Mouse (Mus musculus): ENCODE measurements at regions not wholly inside any gene's neighbourhood (a gene's known extent, or its start where the extent isn't known, plus 50 kb on each side); places are given as distances from the start of the nearest gene placed in this dataset.

GRCm38 (mm10) chr10:118501571-118501970 lies 60.7 kb downstream of the Ifng start:
- no peak for DNase-seq (ENCODE audit: low spot score)

DNA sequence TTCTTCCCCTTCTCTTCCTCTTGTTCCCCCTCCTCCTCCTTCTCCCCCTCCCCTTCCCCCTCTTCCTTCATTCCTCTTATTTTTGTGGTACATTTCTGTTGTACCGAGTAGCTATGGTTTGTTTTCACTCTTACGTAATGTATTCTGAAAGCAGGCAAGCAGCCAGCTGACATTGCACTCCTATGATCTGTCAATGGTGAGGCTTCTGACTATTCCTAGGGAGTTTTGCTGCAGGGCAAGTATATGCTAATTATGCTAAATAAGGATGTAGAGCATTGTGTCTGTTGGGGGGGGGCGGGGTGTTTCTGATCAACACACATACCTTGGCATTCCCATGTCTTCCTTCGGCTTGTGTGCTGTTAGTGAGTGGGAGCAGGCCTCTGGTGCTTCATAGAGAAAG lies 64.0 kb downstream of the Ifng start:
- DNase-seq (ENCODE audit: low spot score): no peak

- DNase-seq (ENCODE audit: low spot score): no peak
These were observed 65.3 kb downstream of the Ifng start for GRCm38 (mm10) chr10:118506154-118506553.

- no peak for DNase-seq (ENCODE audit: low spot score)
These were observed 66.8 kb downstream of the Ifng start for GRCm38 (mm10) chr10:118507630-118508029.

DNA sequence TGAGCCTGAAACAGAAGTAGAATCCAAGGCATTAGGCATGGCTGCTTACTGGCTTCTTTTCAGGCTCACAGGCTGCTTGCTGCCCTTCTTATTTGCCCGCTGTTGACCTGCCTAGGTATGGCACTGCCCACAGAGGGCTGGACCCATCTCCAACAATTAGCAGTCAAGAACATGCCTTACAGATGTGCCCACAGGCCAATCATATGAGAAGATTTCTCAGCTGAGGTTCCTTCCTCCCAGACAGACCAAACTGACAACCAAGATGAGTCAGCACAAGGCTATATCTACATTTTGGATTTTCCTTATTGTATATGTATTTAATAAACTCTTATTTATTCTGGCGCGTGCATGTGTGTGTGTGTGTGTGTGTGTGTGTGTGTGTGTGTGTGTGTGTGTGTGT lies 76.0 kb downstream of the Ifng start:
- DNase-seq (ENCODE audit: low spot score): no peak

DNA sequence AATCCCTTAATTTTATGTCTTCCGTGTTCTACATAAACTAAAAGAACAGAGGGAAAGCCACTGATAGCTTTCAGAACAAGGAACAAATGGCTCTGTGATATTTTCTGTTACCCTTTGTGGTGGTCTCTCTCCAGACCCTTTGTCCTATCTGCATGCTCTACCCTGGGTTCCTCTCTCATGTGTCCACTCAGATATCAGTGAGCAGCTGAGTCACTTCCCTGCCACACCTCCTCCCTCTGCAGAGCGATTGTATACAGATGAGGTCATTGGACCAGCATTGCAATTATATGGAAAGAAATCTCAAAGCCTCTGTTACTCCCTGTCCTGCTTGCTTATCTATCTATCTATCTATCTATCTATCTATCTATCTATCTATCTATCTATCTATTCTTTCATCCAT lies 77.1 kb downstream of the Ifng start:
- no peak for DNase-seq (ENCODE audit: low spot score)

- no peak for DNase-seq (ENCODE audit: low spot score)
These were observed 105.1 kb downstream of the Ifng start for GRCm38 (mm10) chr10:118545966-118546365.

DNA sequence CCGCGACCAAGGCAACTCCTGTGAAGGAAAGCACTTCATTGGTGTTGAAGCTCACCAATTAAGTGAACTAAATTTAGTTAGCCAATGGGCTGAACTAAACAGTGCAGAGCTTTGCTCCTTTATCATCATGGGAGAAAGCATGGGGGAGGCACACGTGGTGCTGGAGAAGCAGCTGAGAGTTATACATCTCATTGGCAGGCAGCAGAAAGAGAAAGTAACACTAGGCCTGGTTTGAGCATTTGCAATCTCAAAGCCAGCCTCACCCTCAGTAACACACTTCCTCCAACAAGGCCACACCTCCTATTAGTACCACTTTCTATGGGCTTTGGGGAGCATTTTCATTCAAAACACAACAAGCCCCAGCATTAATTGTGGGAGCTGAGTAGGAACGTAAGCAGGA lies 109.4 kb downstream of the Ifng start:
- no peak for DNase-seq (ENCODE audit: low spot score)

DNA sequence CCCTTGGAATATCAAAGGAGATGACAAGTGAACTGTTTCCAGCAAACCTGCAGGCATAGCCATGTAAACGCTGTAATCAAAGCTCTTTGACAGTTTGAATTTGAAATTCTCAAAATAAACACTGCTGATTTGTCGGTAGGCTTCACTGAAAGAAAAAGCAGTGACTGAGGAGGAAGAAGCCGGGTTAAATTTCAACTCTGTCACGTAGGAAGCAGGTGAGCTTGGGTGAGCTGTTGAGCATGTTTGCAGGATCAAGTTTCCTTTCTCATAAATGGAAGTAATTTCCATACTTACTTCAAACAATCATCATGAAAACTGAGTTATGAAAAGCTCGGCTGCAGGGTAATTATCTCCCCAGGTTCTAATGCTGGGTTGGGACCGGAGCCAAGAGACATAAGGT lies 118.0 kb downstream of the Ifng start:
- no peak for DNase-seq (ENCODE audit: low spot score)

DNA sequence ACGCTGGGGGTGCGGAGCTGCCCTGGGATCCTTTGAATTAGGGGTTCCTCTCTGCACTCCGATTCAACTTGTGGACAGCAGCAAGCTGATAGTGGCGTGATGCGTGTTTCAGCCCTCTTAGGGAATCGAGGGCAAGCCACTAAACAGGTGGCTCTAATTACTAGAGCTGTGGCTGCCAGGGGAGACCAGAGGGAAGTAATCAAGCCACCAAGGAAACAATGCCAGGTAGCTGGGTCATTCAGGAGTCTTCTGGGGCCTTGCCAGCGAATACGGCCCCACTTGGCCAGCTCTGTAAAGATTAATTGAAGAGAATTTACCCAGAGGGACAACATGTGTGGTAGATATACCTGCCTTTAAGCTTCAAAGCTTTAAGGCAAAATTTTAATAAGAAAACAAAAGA lies 123.2 kb downstream of the Ifng start:
- DNase-seq (ENCODE audit: low spot score): no peak

DNA sequence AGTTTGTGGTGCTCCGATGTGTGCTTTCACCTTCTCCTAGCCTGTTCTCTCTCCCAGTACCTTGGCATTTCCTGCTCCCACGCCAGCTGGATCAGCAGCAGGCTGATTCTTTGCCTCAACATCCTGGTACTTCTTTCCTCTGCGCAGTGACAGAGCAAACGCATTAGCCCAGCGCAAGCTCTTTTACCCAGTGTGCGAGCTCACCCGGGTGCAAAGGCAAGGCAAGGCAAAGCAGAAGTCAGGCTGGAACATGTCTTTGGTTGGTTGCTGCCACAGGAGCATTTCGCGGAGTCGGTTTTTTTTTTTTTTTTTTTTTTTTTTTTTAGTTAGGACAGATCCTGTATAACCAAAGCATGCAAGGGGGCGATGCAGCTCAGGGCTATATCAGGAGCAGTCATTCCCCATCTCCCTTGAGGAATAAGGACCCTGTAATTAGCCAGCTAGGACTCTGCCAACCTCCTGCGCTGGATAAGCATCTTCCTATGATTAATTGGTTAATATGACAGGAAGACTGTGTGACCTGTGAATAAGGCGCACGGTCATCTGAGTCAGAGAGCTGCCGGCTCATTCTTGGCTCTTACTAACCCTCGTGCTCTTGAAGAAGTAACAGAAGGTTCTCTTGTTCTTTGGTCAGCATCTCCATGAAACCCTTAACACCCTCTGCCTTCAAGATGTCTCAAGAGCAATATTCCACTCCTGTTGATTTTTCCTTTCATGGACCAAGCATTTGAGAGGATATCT lies 123.9 kb downstream of the Ifng start:
- DNase-seq (ENCODE audit: low spot score): no peak

DNA sequence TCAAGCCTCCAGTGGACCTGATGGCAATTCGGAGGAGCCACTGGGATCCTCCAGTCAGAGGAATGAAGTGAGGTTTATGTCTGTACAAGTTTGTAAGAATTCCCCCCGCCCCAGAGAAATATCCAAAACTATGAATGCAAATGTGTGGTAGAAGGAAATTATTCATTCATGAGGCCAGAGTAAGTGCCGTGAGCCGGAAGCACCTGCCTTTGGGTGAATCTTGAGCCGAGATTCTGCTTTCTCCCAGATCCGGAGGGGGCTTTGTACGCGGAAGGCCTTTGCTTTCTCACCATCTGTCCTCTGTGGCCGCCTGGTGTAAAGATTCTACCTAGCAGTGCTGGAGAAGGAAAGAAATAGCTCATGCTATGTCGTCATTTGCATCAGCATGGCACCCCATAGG lies 127.8 kb downstream of the Ifng start:
- no peak for DNase-seq (ENCODE audit: low spot score)

- no peak for DNase-seq (ENCODE audit: low spot score)
These were observed 128.6 kb downstream of the Ifng start for GRCm38 (mm10) chr10:118569424-118569823.

- no peak for DNase-seq (ENCODE audit: low spot score)
These were observed 132.4 kb downstream of the Ifng start for GRCm38 (mm10) chr10:118573247-118573646.

DNA sequence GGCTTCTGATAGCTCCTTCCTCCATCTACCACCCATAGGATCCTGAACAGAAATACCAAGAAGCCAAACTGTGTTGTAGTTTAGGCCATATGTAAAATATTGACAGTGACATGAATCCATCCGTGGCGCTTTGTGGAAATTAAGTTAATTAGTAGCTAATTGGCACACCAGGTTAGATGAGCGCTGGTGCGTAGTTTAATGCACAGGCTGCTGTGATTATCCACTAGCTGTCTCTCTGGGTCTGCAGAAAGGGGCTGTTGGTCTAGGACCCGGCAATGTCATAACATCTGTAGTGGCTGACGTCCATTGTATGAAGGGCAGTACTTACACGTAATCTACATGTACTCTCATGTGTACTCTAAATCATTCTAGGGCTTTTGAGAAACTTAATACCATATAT lies 134.7 kb downstream of the Ifng start:
- no peak for DNase-seq (ENCODE audit: low spot score)

- no peak for DNase-seq (ENCODE audit: low spot score)
These were observed 140.5 kb downstream of the Ifng start for GRCm38 (mm10) chr10:118581376-118581775.

DNA sequence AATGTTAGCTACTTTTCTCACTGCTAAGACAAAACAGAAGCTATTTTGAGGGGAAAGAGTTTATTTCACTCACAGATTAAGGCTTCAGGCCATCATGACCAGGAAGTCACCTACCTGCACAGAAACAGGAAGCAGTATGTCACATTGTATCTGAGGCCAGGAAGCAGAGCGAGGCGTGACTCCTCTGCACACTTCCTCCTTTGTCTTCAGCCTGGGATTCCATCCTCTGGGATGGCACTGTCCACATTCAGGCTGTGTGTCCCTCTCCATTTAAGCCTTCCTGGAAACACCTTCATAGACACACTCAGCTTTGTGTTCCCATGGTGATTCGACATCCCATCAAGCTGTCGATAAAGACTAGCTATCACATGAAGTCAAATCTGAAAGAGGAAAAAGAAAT lies 145.0 kb downstream of the Ifng start:
- DNase-seq (ENCODE audit: low spot score): no peak

DNA sequence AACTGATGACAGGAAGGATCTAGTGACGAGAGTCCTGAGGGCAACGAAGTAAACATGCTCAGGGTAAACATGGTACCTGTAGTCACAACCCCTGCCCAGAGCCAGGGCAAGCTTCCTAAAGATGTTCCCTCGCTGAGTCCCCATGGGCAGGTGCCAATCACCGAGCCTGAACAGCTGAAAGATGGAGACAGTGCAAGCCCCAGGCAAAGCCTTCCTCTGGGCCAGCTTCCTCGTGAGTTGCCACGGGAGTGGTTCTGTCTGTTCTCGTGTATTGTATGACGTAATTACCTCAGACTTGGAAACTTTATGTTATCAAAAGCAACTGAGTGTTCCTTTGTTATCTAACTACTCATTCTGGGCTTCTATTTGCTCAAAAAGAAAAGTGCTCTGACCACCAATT lies 147.4 kb downstream of the Ifng start:
- DNase-seq (ENCODE audit: low spot score): no peak

DNA sequence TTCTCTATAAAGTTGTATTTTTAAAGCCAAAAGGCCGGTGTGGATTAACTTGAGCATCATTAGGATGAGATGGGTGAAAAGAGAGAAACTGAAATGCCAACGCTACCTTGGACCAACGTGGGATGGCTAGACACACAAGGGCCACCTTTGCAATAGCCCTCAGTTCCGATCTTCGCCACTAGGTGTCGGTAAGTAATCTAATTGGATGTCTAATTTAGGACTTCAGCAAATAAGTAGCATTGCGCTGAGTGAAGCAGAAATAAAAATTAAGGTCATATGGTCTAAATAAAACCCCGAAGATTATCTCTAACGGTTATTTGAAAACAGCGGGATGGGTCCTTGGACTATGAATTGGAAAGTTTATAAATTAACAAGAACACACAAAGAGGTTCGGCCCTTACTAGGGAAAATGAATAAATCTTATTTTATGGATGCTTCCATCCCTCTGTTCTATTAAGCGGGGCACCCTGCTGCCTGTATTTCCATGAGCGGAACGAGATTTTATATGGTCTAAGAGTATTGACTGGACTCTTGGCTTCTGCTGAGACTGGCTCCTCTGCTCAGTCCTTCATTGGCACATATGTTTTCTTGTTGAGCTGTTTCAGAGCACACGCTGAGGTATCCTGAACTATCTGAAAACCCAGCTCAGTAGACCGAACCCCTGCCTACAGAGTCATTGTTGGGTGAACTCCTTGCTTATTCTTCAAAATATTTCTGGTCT lies 152.0 kb downstream of the Ifng start:
- peak; percentile 21 for DNase-seq (ENCODE audit: low spot score)

- peak; percentile 11 for DNase-seq (ENCODE audit: low spot score)
These were observed 155.4 kb downstream of the Ifng start for GRCm38 (mm10) chr10:118596206-118596605.

DNA sequence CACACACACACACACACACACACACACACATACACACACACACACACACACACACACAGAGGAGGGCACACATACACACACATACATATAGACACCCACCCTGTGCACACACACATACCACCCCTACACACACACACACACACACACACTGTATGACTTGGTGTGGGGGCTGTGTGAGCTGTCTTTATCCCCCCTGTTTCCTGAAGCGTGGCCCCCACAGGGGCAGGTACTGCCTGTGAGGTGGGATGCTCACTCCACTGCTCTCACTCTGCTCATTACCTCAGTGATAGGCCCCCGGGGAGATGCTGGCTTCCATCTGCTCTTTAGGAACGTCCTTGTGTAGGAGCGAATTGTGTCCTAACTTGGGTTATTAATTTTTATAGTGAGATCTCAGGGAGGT lies 157.7 kb downstream of the Ifng start:
- DNase-seq (ENCODE audit: low spot score): no peak

- DNase-seq (ENCODE audit: low spot score): no peak
These were observed 158.4 kb downstream of the Ifng start for GRCm38 (mm10) chr10:118599197-118599596.

GRCm38 (mm10) chr10:118599610-118600009 lies 158.8 kb downstream of the Ifng start:
- DNase-seq (ENCODE audit: low spot score): no peak

DNA sequence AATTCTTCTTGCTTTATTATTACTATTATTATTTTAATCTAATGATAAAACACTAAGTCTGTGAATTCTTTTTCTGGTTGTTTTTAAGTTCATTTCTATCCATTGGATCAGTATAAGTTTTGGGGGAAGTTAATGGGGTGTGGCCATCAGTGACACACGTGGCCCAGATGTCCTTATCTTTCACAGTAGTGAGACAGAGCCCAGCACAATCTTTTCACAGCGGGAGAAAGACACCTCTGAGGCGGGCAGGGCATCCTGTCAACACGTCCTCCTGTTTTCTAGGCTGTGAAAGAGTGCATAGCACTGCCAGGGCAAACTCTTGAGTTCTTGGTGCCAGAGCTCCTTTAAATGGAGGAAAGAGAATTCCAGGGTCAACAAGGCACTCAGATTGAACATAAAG lies 162.1 kb downstream of the Ifng start:
- DNase-seq (ENCODE audit: low spot score): no peak

All from testis, postnatal 14 days (tissue).